Mouse (Mus musculus) thymus, adult 2 months (tissue): ENCODE results near the gene Tctn3. TPM values are rescaled to one million over a fixed set of nuclear protein-coding genes. Genes with fewer than 3 reads are reported as not detected.
A peak's percentile ranks its signal among the peaks of the same experiment; 100 is the strongest.
"Not testable (repeated sequence)": the region's sequence is repeated elsewhere in the genome, so short reads cannot be mapped to it uniquely, and the experiment has no call there.

Experiments
- DNase-seq: peaks from one replicate; pipeline ENCODE4 v3.0.0; 2021
- H3K27ac ChIP-seq: fragments of 200-500 bp; 2 replicates; pipeline ENCODE4 v1.5.1; 2012; ENCODE audit warnings: low read length, control low read depth; ENCODE audit not compliant: control insufficient read depth, insufficient read depth
- H3K27me3 ChIP-seq: fragments of 200-500 bp; 2 replicates; pipeline ENCODE4 v1.6.1; 2012; ENCODE audit warnings: mild to moderate bottlenecking, low read length, moderate library complexity, mixed read lengths; ENCODE audit not compliant: control insufficient read depth, insufficient read depth
- H3K36me3 ChIP-seq: fragments of 200-500 bp; 2 replicates; pipeline ENCODE4 v1.6.1; 2012; ENCODE audit warnings: mild to moderate bottlenecking, low read length, moderate library complexity; ENCODE audit not compliant: control insufficient read depth, insufficient read depth
- H3K4me1 ChIP-seq: fragments of 200-500 bp; replicated peaks from 2 replicates; pipeline ENCODE4 v1.6.1; 2012; ENCODE audit warnings: low read length; ENCODE audit not compliant: control insufficient read depth, insufficient read depth
- H3K4me3 ChIP-seq: fragments of 200-500 bp; 2 replicates; pipeline ENCODE4 v1.5.1; 2012; ENCODE audit warnings: mild to moderate bottlenecking, low read length, control low read depth, moderate library complexity; ENCODE audit not compliant: control insufficient read depth, insufficient read depth
- CTCF ChIP-seq: fragments of 200-500 bp; IDR thresholded peaks from 2 replicates; pipeline ENCODE4 v1.5.1; 2012; ENCODE audit warnings: mild to moderate bottlenecking, control low read depth, low read length, moderate library complexity, borderline replicate concordance; ENCODE audit not compliant: control insufficient read depth, poor library complexity, insufficient read depth; ENCODE audit errors: extremely low read depth
- POLR2A ChIP-seq: fragments of 200-500 bp; IDR thresholded peaks from 2 replicates; pipeline ENCODE4 v1.6.1; 2012; ENCODE audit warnings: mild to moderate bottlenecking, low read length, control low read depth, moderate library complexity; ENCODE audit not compliant: control insufficient read depth, poor library complexity, insufficient read depth; ENCODE audit errors: extremely low read depth
- WGBS: fragments of 180-500 bp; shearing (Covaris S2); methylation state at CpG from one replicate; pipeline ENCODE4 v1.1.7; 2018; 5-methylcytosine and 5-hydroxymethylcytosine counted together
- polyA plus RNA-seq: library from polyadenylated mRNA; depleted of rRNA; stranded (reverse); fragments of >200 nt; gene quantifications from 2 replicates; pipeline ENCODE4 v1.2.3, GENCODE M21; 2012

Tctn3 gene
- polyA plus RNA-seq, 1 experiment, result 13.8 TPM

DNA sequence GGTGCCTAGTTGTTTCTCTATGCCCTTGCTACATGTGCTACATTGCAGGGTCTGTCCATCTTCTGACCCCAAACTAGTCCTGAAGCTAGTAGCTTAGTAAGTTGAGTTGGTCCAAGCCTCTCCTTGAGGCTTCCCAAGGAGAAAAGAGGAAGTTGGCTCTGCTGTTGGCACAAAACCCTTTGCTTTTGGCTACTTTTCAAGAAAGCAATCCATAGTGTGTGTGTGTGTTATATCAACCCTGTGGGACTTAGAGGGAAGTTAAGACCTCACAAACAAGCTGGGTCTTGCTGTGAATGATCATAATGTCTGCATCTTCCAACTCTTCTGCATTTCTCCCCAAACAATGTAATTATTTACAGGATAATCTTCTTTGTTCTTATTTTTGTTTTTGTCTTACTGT, 16.9 kb upstream of the Tctn3 start:
- TF ChIP-seq POLR2A, result no peak
- no peak for TF ChIP-seq CTCF

DNA sequence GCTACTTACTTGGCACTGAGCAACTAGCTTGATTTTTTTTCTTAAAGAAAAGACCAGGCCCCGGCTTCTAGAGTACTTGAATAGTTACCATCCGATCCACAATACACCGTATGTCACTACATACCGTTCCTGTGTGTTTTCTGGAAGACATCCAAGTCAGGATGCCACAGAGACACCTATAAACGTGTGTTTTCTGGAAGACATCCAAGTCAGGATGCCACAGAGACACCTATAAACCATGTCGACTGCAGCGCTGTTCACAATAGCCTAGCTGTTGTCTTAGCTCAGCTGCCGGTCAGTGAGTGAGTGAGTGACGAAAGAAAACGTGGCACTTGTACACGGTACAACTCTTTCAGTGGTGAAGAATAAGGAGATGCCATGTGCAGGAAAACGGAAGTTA, 13.9 kb upstream of the Tctn3 start:
- H3K4me1 ChIP-seq, result no peaks in the 10 kb centered on the region; the same call in 1 of the 2 replicates
- no peak for TF ChIP-seq CTCF
- TF ChIP-seq POLR2A, result no peak
- WGBS, result 72% methylated on average over 12 of the region's 12 CpGs
- DNase-seq, result no peak
- no peaks in the 10 kb centered on the region for H3K27me3 ChIP-seq
- no peaks in the 10 kb centered on the region for H3K36me3 ChIP-seq
- no peak overlapping the region for H3K4me3 ChIP-seq
- no peak overlapping the region for H3K27ac ChIP-seq

More for the DNA sequence above, 16.9 kb upstream of the Tctn3 start:
- Histone ChIP-seq H3K36me3 (no peaks in the 10 kb centered on the region), H3K27me3 (no peaks in the 10 kb centered on the region), H3K4me3 (no peak overlapping the region), H3K27ac (no peak overlapping the region), H3K4me1 (no peaks in the 10 kb centered on the region; the same call in 1 of the 2 replicates)
- DNase-seq, result no peak

DNA sequence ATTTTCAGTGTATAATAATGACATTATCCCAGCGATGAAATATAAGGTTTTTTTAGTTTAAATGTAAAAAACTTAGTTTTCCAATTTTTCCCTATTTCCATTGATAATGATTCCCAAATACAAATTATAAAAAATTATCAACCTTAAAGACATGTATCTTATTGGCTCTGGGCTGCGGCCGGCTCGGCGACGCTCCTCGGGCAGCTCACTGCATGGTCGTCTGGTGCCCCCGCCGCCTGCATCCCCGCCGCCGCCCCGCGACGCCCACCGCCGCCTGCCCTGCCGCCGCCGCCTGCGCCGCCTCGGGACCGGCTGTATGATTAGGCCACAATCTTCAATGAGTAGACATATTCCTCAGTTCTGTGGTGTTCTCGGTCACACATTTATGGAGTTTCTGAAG, 9.6 kb upstream of the Tctn3 start:
- not testable (repeated sequence) for H3K27ac ChIP-seq, DNase-seq
- WGBS, result 98% methylated on average over 16 of the region's 26 CpGs

DNA sequence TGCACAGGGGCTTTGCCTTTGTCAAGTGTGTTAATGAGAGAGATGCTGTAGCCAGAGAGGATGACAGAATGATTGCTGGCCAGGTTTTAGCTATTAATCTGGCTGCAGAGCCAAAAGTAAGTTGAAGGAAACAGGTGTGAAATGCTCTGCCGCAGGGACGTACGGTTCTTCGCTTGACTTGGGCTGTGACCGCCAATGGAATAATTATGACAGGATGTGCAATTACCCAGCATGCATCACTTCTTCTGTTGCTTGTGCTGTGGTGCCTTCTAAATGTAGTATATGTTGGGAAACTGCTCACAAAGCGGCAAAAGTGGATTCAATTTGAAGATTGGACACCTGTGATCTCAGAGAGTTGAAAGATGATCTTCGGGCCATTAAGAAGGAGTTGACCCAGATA, 4.0 kb upstream of the Tctn3 start:
- DNase-seq, result peak; percentile 14
- WGBS, result 21% methylated on average over 7 of the region's 7 CpGs
- no peak overlapping the region for H3K27ac ChIP-seq

More for the DNA sequence above, 9.6 kb upstream of the Tctn3 start:
- not testable (repeated sequence) for H3K27me3 ChIP-seq, H3K36me3 ChIP-seq, H3K4me3 ChIP-seq, H3K4me1 ChIP-seq

DNA sequence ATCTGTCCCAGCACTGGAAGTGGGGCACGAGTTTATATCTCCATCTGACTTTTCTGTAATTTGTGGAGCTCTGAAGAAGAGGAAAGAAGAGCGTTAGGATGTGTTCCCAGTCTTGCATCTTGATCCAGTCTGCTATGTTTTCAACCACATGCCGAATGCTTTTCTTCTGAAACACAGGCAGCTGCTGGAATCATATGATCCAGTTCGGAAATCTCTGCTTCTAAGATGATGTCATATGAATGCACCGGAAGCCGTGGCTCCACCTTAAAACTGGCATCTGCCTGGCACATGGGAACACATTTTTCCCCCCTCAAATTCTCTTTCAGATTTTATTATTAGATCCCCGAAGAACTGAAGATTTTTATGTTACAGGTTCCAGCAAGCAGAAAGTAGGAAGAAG, 2.8 kb upstream of the Tctn3 start:
- H3K4me3 ChIP-seq, result no peak overlapping the region
- DNase-seq, result no peak
- H3K27me3 ChIP-seq, result no peaks in the 10 kb centered on the region
- TF ChIP-seq CTCF (no peak), POLR2A (no peak)
- no peak overlapping the region for H3K27ac ChIP-seq
- 93% methylated on average over 7 of the region's 7 CpGs for WGBS
- no peaks in the 10 kb centered on the region for H3K36me3 ChIP-seq
- H3K4me1 ChIP-seq, result peaks cover 7% of the 10 kb centered on the region

More for the DNA sequence above, 4.0 kb upstream of the Tctn3 start:
- H3K4me3 ChIP-seq, result no peak overlapping the region
- no peaks in the 10 kb centered on the region for H3K36me3 ChIP-seq
- H3K4me1 ChIP-seq, result peaks cover 7% of the 10 kb centered on the region
- no peaks in the 10 kb centered on the region for H3K27me3 ChIP-seq
- TF ChIP-seq POLR2A (no peak), CTCF (no peak)

DNA sequence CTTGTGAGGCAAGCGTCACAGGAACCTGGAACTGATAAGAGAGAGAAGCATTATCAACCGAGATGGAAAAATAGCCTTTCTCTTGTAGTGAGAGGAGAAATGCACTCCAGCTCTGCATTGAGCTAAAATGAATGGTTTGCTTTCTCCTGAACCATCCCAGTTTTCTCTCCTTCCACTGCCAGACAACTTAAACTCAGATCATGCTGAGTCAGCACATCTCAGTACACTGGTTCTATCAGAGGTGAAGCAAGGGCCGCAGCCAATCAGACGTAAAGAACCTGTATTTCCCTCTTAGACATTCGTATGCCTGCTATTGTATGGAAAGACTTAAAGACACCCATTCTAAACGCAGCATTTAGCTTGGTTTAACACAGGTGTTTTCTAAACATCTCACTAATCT, 4.4 kb downstream of the Tctn3 start:
- no peaks in the 10 kb centered on the region for H3K36me3 ChIP-seq
- TF ChIP-seq CTCF (no peak), POLR2A (no peak)
- no peaks in the 10 kb centered on the region for H3K27me3 ChIP-seq
- H3K27ac ChIP-seq, result no peak overlapping the region
- no peak overlapping the region for H3K4me3 ChIP-seq
- WGBS, result 95% methylated on average over 6 of the region's 6 CpGs
- H3K4me1 ChIP-seq, result peaks cover 7% of the 10 kb centered on the region
- DNase-seq, result no peak

DNA sequence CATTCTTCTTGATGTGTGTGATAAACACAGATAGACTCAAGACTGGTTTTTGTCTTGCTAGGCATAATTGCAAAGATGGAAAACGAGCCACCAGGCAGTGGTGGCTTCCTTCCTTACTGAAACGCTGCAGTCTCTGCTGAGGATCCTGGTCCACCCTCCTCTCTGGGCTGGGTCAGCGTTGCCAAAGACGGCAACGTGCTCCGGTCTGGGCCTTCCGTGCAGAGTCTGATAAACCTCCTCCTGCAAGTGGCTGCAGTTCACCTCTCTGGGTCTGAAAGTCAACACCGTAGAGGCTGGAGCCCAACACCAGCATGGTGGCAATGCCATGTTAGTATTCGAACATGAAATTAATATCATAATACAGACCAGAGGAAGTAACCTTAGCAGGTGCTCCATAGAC, 6.8 kb downstream of the Tctn3 start:
- no peak overlapping the region for H3K4me3 ChIP-seq
- H3K36me3 ChIP-seq, result no peaks in the 10 kb centered on the region
- WGBS, result 97% methylated on average over 9 of the region's 9 CpGs
- H3K27me3 ChIP-seq, result no peaks in the 10 kb centered on the region
- no peak overlapping the region for H3K27ac ChIP-seq
- no peaks in the 10 kb centered on the region for H3K4me1 ChIP-seq
- TF ChIP-seq CTCF, result no peak
- no peak for TF ChIP-seq POLR2A
- no peak for DNase-seq

DNA sequence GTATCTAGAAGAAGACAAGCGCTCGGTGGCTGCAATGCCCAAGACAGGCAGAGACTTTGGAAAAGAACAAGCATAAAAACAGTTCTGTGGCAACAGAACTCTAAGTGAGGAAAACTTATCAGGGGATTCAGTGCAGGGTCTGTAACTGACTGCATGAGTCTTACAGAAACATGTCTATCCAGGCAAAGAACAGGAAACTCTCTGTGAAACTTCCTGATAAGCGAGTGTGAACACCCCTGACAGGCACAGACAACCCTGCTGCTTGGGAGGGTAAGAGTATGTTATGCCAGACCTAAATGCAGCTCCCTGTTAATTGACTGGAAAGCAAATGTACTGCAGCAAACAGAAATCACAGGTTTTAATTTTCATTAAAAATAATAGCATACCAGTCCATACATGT, 10.2 kb downstream of the Tctn3 start:
- no peaks in the 10 kb centered on the region for H3K36me3 ChIP-seq
- peaks cover 5% of the 10 kb centered on the region; the same call in 1 of the 2 replicates for H3K4me1 ChIP-seq
- DNase-seq, result no peak
- WGBS, result 84% methylated on average over 3 of the region's 3 CpGs
- H3K27me3 ChIP-seq, result no peaks in the 10 kb centered on the region
- no peak for TF ChIP-seq CTCF
- TF ChIP-seq POLR2A, result no peak
- H3K4me3 ChIP-seq, result no peak overlapping the region
- no peak overlapping the region for H3K27ac ChIP-seq

DNA sequence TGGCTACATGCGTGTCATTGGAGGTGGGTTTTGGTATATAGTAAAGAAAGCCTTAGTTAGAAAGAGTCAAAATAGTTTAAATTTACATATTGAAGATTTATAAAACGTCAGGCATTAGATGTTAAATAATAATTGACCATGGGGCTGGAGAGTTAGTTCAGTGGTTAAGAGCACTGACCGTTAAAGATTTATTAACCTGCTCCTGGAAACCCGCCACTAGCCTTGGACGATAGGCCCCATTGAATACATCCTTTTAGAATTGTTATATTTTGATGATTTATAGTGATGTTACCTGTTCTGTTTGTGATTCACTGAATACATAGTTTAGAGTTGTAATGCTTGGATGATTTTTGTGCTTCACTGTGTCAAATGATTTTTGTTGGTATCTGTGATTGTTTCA, 11.2 kb downstream of the Tctn3 start:
- DNase-seq, H3K27me3 ChIP-seq, H3K27ac ChIP-seq, H3K4me1 ChIP-seq, H3K36me3 ChIP-seq, H3K4me3 ChIP-seq: not testable (repeated sequence)
- 95% methylated on average over 5 of the region's 5 CpGs for WGBS
